Comparison of ENCODE assay signal across 12 mouse cellular contexts in genomic region chr4:105450881-105451280, GRCm38 (mm10).
"Had no signal": no experiment of that assay in that cellular context is flagged by ENCODE, and none has a peak within 500 bp of the region (broad histone marks: within the 10 kb centered on the region; RNA-seq: fewer than 3 reads in every experiment).

No protein-coding gene starts in this region.

- DNase-seq: gastrocnemius, adult 2 months; gastrocnemius, postnatal 10 days; gastrocnemius, postnatal 25 days; heart, adult 2 months; heart, postnatal 10 days; kidney, adult 11 months; kidney, adult 2 months; kidney, postnatal 10 days; kidney, postnatal 25 days; kidney, postnatal 4 days; liver; liver, embryonic 13.5 days had no signal
